Mouse (Mus musculus): ENCODE results near the gene Slc13a1. TPM values are rescaled to one million over a fixed set of nuclear protein-coding genes. Genes with fewer than 3 reads are reported as not detected.

The Slc13a1 gene
- polyA plus RNA-seq (2021; fragmentation: Nextera tagmentation) = 0.06 TPM in 1 of 2 replicates, not detected in the other
- long read RNA-seq, experiment 1 = 0 reads
- long read RNA-seq, experiment 2 = 0 reads

DNA sequence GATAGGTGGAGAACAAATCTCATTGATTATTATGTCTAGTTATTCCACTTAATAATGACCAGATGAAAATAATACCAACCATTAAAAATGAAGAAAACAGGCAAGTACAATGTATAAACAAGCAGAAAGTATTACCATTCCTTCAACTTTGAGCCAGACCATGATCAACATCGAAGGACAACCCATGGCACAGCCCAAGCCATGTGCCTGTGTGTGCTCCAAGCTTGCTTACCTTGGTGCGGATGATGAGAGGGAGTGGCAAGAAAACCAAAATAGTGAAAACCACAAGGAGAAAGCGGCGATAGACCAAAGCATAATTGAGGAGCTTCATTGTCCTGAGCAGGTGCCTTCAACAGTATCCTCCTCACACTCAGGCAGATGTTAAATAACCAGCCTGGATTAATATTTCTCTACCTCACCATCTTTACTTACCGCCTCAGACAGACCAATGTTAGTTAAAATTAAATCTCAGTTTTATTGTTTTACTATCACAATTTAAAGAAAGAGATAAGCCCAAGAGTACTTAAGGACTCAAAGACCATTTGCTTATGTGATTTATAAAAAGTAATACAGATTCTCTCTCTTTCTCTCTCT is at the start of gene Slc13a1:
Gene Slc13a1, minus strand, starts transcription at position 359 of the 594 bp plus-strand sequence.

Other genes starting within 250 kb of the Slc13a1 start
- gene Tas2r118, start 198.0 kb downstream of the Slc13a1 start, polyA plus RNA-seq (2021; fragmentation: Nextera tagmentation) = not detected in 2 replicates